Mouse (Mus musculus) spleen, embryonic (tissue): ENCODE data around the gene Polm.

Experiments
- CTCF ChIA-PET: fragments of 350-600 bp; sonication (Branson Sonifier 250); formaldehyde crosslinking; loops from one replicate; lab custom pipeline; 2022; lab: Charles Lee

Gene Polm

GRCm38 (mm10) chr11:5804174-5804573, 33.6 kb downstream of the Polm start:
- CTCF ChIA-PET, result no interaction called here

- CTCF ChIA-PET, result interaction anchor here (0.6 kb wide), 1 partner anchor 785 kb away, joined by 4 read pairs; no protein-coding TSS in a partner anchor
These were observed 34.2 kb downstream of the Polm start, which contains the start of gene Pgam2 for GRCm38 (mm10) chr11:5803551-5803981. Pgam2 (minus strand) TSS chr11:5803733.

GRCm38 (mm10) chr11:5802457-5803217, 35.2 kb downstream of the Polm start:
- CTCF ChIA-PET, result interaction anchor here (0.5 to 1.4 kb wide), 3 partner anchors 12 to 786 kb away, joined by 3 to 4 read pairs (median 3); no protein-coding TSS in a partner anchor

- CTCF ChIA-PET, result interaction anchor here (1.4 kb wide), 1 partner anchor 11 kb away, joined by 3 read pairs; no protein-coding TSS in a partner anchor
These were observed 35.8 kb downstream of the Polm start for GRCm38 (mm10) chr11:5802005-5802404.

GRCm38 (mm10) chr11:5801511-5801910, 36.3 kb downstream of the Polm start:
- CTCF ChIA-PET, result interaction anchor here (1.4 kb wide), 1 partner anchor 10 kb away, joined by 3 read pairs; no protein-coding TSS in a partner anchor

- CTCF ChIA-PET, result interaction anchor here (0.7 kb wide), 1 partner anchor 389 kb away, joined by 3 read pairs; no protein-coding TSS in a partner anchor
These were observed 38.0 kb downstream of the Polm start for GRCm38 (mm10) chr11:5799621-5800490.

GRCm38 (mm10) chr11:5797928-5798327, 39.9 kb downstream of the Polm start:
- CTCF ChIA-PET, result no interaction called here

GRCm38 (mm10) chr11:5797371-5797770, 40.4 kb downstream of the Polm start:
- CTCF ChIA-PET, result no interaction called here

- CTCF ChIA-PET, result no interaction called here
These were observed 40.9 kb downstream of the Polm start for GRCm38 (mm10) chr11:5796939-5797338.

GRCm38 (mm10) chr11:5795706-5796105, 42.1 kb downstream of the Polm start:
- CTCF ChIA-PET, result no interaction called here

- CTCF ChIA-PET, result no interaction called here
These were observed 42.5 kb downstream of the Polm start for GRCm38 (mm10) chr11:5795290-5795689.

- CTCF ChIA-PET, result interaction anchor here (0.7 to 1.1 kb wide), 3 partner anchors 11 to 39 kb away, joined by 3 to 4 read pairs (median 3); no protein-coding TSS in a partner anchor
These were observed 47.4 kb downstream of the Polm start for GRCm38 (mm10) chr11:5790431-5790830.

- CTCF ChIA-PET, result no interaction called here
These were observed 48.0 kb downstream of the Polm start for GRCm38 (mm10) chr11:5789754-5790333.

GRCm38 (mm10) chr11:5789071-5789753, 48.6 kb downstream of the Polm start:
- CTCF ChIA-PET, result interaction anchor here (1.2 kb wide), 1 partner anchor 15 kb away, joined by 3 read pairs; no protein-coding TSS in a partner anchor

GRCm38 (mm10) chr11:5788056-5789014, 49.5 kb downstream of the Polm start, which contains the start of gene Dbnl:
Dbnl (plus strand) TSS chr11:5788488.
- CTCF ChIA-PET, result interaction anchor here (0.6 to 1.2 kb wide), 2 partner anchors 14 to 47 kb away, joined by 3 to 13 read pairs; no protein-coding TSS in a partner anchor

- CTCF ChIA-PET, result interaction anchor here (0.6 to 1.2 kb wide), 2 partner anchors 14 to 48 kb away, joined by 3 to 13 read pairs; no protein-coding TSS in a partner anchor
These were observed 50.2 kb downstream of the Polm start for GRCm38 (mm10) chr11:5787671-5788055.

GRCm38 (mm10) chr11:5785732-5786131, 52.1 kb downstream of the Polm start:
- CTCF ChIA-PET, result no interaction called here

- CTCF ChIA-PET, result no interaction called here
These were observed 55.4 kb downstream of the Polm start for GRCm38 (mm10) chr11:5782199-5782944.
